Mouse (Mus musculus) hindbrain, embryonic 11.5 days (tissue): ENCODE data around the gene Camk1d. TPM values are rescaled to one million over a fixed set of nuclear protein-coding genes. Genes with fewer than 3 reads are reported as not detected.

Source experiments
- ATAC-seq: fragments of 200-750 bp; cut with Nextera tagmentation; 2 replicates; pipeline ENCODE4 v1.8.0; 2017; ENCODE audit warnings: mild to moderate bottlenecking, moderate TSS enrichment, moderate library complexity; ENCODE audit not compliant: low FRiP score
- DNase-seq: peaks from one replicate; pipeline ENCODE4 v3.0.0-alpha.2; 2015; ENCODE audit warnings: low spot score
- H3K27ac ChIP-seq: fragments of 300-500 bp; sonication (generic); 2 replicates; pipeline ENCODE4 v1.5.1; 2014; ENCODE audit warnings: mild to moderate bottlenecking, low read depth, low read length
- H3K27me3 ChIP-seq: fragments of 300-500 bp; sonication (generic); 2 replicates; pipeline ENCODE4 v1.6.1; 2014; ENCODE audit warnings: mild to moderate bottlenecking, low read length, moderate library complexity, mixed read lengths; ENCODE audit not compliant: control insufficient read depth, insufficient read depth
- H3K36me3 ChIP-seq: fragments of 300-500 bp; sonication (generic); 2 replicates; pipeline ENCODE4 v1.6.1; 2014; ENCODE audit warnings: mild to moderate bottlenecking, low read length, moderate library complexity, mixed read lengths; ENCODE audit not compliant: control insufficient read depth, insufficient read depth
- H3K4me1 ChIP-seq: fragments of 300-500 bp; sonication (generic); replicated peaks from 2 replicates; pipeline ENCODE4 v1.6.1; 2014; ENCODE audit warnings: low read length, mixed read lengths; ENCODE audit not compliant: control insufficient read depth, insufficient read depth
- H3K4me2 ChIP-seq: fragments of 300-500 bp; sonication (generic); replicated peaks from 2 replicates; pipeline ENCODE4 v1.6.1; 2014; ENCODE audit warnings: mild to moderate bottlenecking, low read depth, low read length
- H3K4me3 ChIP-seq: fragments of 300-500 bp; sonication (generic); 2 replicates; pipeline ENCODE4 v1.5.1; 2014; ENCODE audit warnings: low read depth, low read length
- H3K9ac ChIP-seq: fragments of 300-500 bp; sonication (generic); 2 replicates; pipeline ENCODE4 v1.6.1; 2014; ENCODE audit warnings: low read depth, low read length
- H3K9me3 ChIP-seq: fragments of 300-500 bp; sonication (generic); 2 replicates; pipeline ENCODE4 v1.6.1; 2016; ENCODE audit warnings: low read length; ENCODE audit not compliant: control insufficient read depth
- WGBS: fragments of 180-500 bp; shearing (Covaris S2); extraction: QIAGEN DNeasy Blood & Tissue Kit; methylation state at CpG from one replicate; pipeline ENCODE4 v1.1.7; 2014; 5-methylcytosine and 5-hydroxymethylcytosine counted together
- polyA plus RNA-seq: library from polyadenylated mRNA; unstranded; fragments of >200 nt; fragmentation: Nextera tagmentation; extraction: Ambion mirVana; gene quantifications from 2 replicates; pipeline ENCODE4 v1.2.1, GENCODE M21; 2014

Camk1d gene
- polyA plus RNA-seq, 1 experiment from 2014 or later: 2.7 TPM

GRCm38 (mm10) chr2:5487344-5487743, 227.0 kb downstream of the Camk1d start:
- no peak overlapping the region for H3K27ac ChIP-seq
- H3K27me3 ChIP-seq: no peaks in the 10 kb centered on the region
- DNase-seq (no peak), ATAC-seq (no peak)
- H3K4me1 ChIP-seq: no peaks in the 10 kb centered on the region
- H3K36me3 ChIP-seq: no peaks in the 10 kb centered on the region
- 88% methylated on average over 3 of the region's 3 CpGs for WGBS
- no peaks in the 10 kb centered on the region for H3K9me3 ChIP-seq
- H3K9ac ChIP-seq: no peak overlapping the region
- no peak overlapping the region for H3K4me3 ChIP-seq
- H3K4me2 ChIP-seq: no peak overlapping the region

GRCm38 (mm10) chr2:5486663-5487062, 227.7 kb downstream of the Camk1d start:
- H3K27ac ChIP-seq: no peak overlapping the region
- H3K9me3 ChIP-seq: no peaks in the 10 kb centered on the region
- WGBS: 87% methylated on average over 7 of the region's 7 CpGs
- no peak overlapping the region for H3K9ac ChIP-seq
- no peak overlapping the region for H3K4me2 ChIP-seq
- DNase-seq: no peak
- no peaks in the 10 kb centered on the region for H3K27me3 ChIP-seq
- no peaks in the 10 kb centered on the region for H3K36me3 ChIP-seq
- H3K4me1 ChIP-seq: no peaks in the 10 kb centered on the region
- H3K4me3 ChIP-seq: no peak overlapping the region
- ATAC-seq: no peak

GRCm38 (mm10) chr2:5485786-5486185, 228.5 kb downstream of the Camk1d start:
- no peak overlapping the region for H3K4me3 ChIP-seq
- no peaks in the 10 kb centered on the region for H3K36me3 ChIP-seq
- no peaks in the 10 kb centered on the region for H3K9me3 ChIP-seq
- no peak overlapping the region for H3K27ac ChIP-seq
- DNase-seq: no peak
- no peaks in the 10 kb centered on the region for H3K4me1 ChIP-seq
- H3K9ac ChIP-seq: no peak overlapping the region
- 92% methylated on average over 6 of the region's 6 CpGs for WGBS
- no peak overlapping the region for H3K4me2 ChIP-seq
- H3K27me3 ChIP-seq: no peaks in the 10 kb centered on the region
- ATAC-seq: no peak

- DNase-seq: no peak
- H3K27ac ChIP-seq: no peak overlapping the region
- H3K9ac ChIP-seq: no peak overlapping the region
- no peaks in the 10 kb centered on the region for H3K36me3 ChIP-seq
- no peaks in the 10 kb centered on the region for H3K4me1 ChIP-seq
- no peak overlapping the region for H3K4me2 ChIP-seq
- no peaks in the 10 kb centered on the region for H3K9me3 ChIP-seq
- no peak for ATAC-seq
- WGBS: 85% methylated on average over 3 of the region's 3 CpGs
- no peaks in the 10 kb centered on the region for H3K27me3 ChIP-seq
- H3K4me3 ChIP-seq: no peak overlapping the region
Observed at GRCm38 (mm10) chr2:5479886-5480285, 234.4 kb downstream of the Camk1d start.

GRCm38 (mm10) chr2:5478709-5479108, 235.6 kb downstream of the Camk1d start:
- whole genome bisulfite sequencing: 90% methylated on average over 5 of the region's 5 CpGs
- DNase-seq (no peak), ATAC-seq (no peak)

GRCm38 (mm10) chr2:5478256-5478655, 236.1 kb downstream of the Camk1d start:
- Histone ChIP-seq H3K36me3 (no peaks in the 10 kb centered on the region), H3K4me1 (no peaks in the 10 kb centered on the region), H3K27ac (no peak overlapping the region), H3K9me3 (no peaks in the 10 kb centered on the region), H3K9ac (no peak overlapping the region), H3K4me2 (no peak overlapping the region), H3K27me3 (no peaks in the 10 kb centered on the region), H3K4me3 (no peak overlapping the region)
- WGBS: 95% methylated on average over 4 of the region's 4 CpGs
- ATAC-seq: no peak
- DNase-seq: no peak

More at GRCm38 (mm10) chr2:5478709-5479108, 235.6 kb downstream of the Camk1d start:
- H3K4me2 ChIP-seq: no peak overlapping the region
- H3K4me3 ChIP-seq: no peak overlapping the region
- no peaks in the 10 kb centered on the region for H3K4me1 ChIP-seq
- no peaks in the 10 kb centered on the region for H3K9me3 ChIP-seq
- H3K36me3 ChIP-seq: no peaks in the 10 kb centered on the region
- no peak overlapping the region for H3K27ac ChIP-seq
- H3K27me3 ChIP-seq: no peaks in the 10 kb centered on the region
- H3K9ac ChIP-seq: no peak overlapping the region

GRCm38 (mm10) chr2:5477525-5477924, 236.8 kb downstream of the Camk1d start:
- no peak overlapping the region for H3K4me2 ChIP-seq
- DNase-seq: no peak
- H3K9me3 ChIP-seq: no peaks in the 10 kb centered on the region
- no peaks in the 10 kb centered on the region for H3K36me3 ChIP-seq
- no peaks in the 10 kb centered on the region for H3K27me3 ChIP-seq
- ATAC-seq: no peak
- no peaks in the 10 kb centered on the region for H3K4me1 ChIP-seq
- no peak overlapping the region for H3K4me3 ChIP-seq
- no peak overlapping the region for H3K9ac ChIP-seq
- 67% methylated on average over 1 of the region's 1 CpGs for WGBS
- no peak overlapping the region for H3K27ac ChIP-seq

- H3K4me3 ChIP-seq: no peak overlapping the region
- ATAC-seq (no peak), DNase-seq (no peak)
- no peaks in the 10 kb centered on the region for H3K4me1 ChIP-seq
- no peak overlapping the region for H3K4me2 ChIP-seq
- 80% methylated on average over 4 of the region's 4 CpGs for WGBS
- H3K27me3 ChIP-seq: no peaks in the 10 kb centered on the region
- H3K9me3 ChIP-seq: no peaks in the 10 kb centered on the region
- H3K36me3 ChIP-seq: no peaks in the 10 kb centered on the region
- no peak overlapping the region for H3K9ac ChIP-seq
- no peak overlapping the region for H3K27ac ChIP-seq
Observed at GRCm38 (mm10) chr2:5469366-5469941, 244.9 kb downstream of the Camk1d start.

GRCm38 (mm10) chr2:5467537-5467936, 246.8 kb downstream of the Camk1d start:
- H3K27me3 ChIP-seq: no peaks in the 10 kb centered on the region
- no peak overlapping the region for H3K9ac ChIP-seq
- no peaks in the 10 kb centered on the region for H3K4me1 ChIP-seq
- H3K9me3 ChIP-seq: no peaks in the 10 kb centered on the region
- H3K27ac ChIP-seq: no peak overlapping the region
- DNase-seq (no peak), ATAC-seq (no peak)
- 75% methylated on average over 2 of the region's 2 CpGs for WGBS
- no peak overlapping the region for H3K4me3 ChIP-seq
- no peak overlapping the region for H3K4me2 ChIP-seq
- H3K36me3 ChIP-seq: no peaks in the 10 kb centered on the region
